Mouse (Mus musculus) Patski (cell line): ENCODE data around the gene Pnpt1. TPM values are rescaled to one million over a fixed set of nuclear protein-coding genes. Genes with fewer than 3 reads are reported as not detected.

Source experiments
- ATAC-seq: fragments of 100-300 bp; one replicate; pipeline ENCODE4 v1.8.0; 2021
- CTCF ChIA-PET: fragments of 350-600 bp; sonication (Branson Sonifier 250); formaldehyde crosslinking; loops from one replicate; lab custom pipeline; 2022; ENCODE audit warnings: inconsistent platforms; lab: Charles Lee
- POLR2A ChIA-PET: fragments of 350-600 bp; sonication (Branson Sonifier 250); formaldehyde crosslinking; loops from one replicate; lab custom pipeline; 2022; ENCODE audit warnings: antibody characterized with exemption, inconsistent platforms; lab: Charles Lee
- DNase-seq: peaks from one replicate; pipeline ENCODE4 v3.0.0-alpha.2; 2011; ENCODE audit warnings: low read depth, low spot score
- H3K27me3 ChIP-seq: fragments of 371-371 bp; one replicate; pipeline ENCODE4 v1.5.1; 2021
- CTCF ChIP-seq: fragments of 100-300 bp; IDR thresholded peaks from one replicate; pipeline ENCODE4 v1.5.1; 2021
- in situ Hi-C: fragments of 300-500 bp; cut with MboI; formaldehyde crosslinking; loops from 3 replicates; pipeline ENCODE4 v1.11.1; 2018; ENCODE audit warnings: low pct_unique_long_range_greater_than_20kb, mixed read lengths
- polyA plus RNA-seq: library from polyadenylated mRNA; unstranded; gene quantifications from one replicate; pipeline ENCODE4 v1.2.3, GENCODE M21; 2021

Pnpt1 gene
- 75.9 TPM for polyA plus RNA-seq

DNA sequence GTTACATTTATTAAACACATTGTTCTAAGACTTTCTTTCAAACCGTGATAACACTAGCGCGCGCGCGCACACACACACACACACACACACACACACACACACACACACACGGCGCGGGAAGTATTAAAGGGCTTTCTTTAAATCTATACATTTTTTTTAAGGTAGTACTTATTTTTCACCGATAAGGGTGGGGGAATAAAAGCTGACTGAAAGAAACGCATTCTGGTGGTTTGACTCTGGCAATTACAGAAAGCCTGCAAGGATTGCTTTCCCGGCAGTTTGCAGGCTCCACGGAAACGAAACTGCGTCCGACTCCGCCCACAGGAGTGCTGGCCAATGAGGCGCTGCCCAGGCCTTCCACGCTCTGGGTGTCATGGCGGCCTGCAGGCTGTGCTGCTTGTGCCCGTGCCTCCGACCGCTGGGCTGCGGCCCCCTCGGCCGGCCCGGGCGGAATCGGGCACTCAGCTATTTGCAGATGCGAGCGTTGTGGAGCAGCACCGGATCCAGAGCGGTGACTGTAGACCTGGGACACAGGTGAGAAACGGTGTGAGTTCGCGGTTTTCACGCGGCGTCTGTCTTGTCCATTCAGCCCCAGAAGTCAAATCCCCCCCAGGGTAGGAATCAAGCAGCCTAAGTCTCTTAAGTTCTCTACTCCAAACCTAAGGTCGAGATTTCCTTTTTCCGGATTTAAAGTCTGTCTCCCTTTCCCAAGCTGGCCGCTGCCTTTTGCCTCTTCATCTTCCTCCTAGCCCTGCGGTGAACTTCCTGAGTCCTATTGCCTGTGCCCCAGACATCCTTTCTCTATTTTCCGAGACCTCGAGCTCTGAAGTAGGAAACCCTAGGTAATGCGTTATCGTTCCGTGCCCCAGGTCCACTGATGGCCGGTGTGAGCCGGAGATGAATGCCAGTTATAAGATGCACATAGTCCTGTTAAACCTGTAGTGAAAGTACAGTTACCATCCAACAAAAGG lies at the start of gene Pnpt1:
Gene Pnpt1, plus strand, starts transcription at position 360 of the 971 bp plus-strand sequence.
- DNase-seq: peak; percentile 61
- no peak for TF ChIP-seq CTCF
- POLR2A ChIA-PET: interaction anchor here (0.6 to 1.6 kb wide), 3 partner anchors 14 to 179 kb away, joined by 3 to 5 read pairs (median 3); no protein-coding TSS in a partner anchor
- ATAC-seq: peak; percentile 100
- CTCF ChIA-PET: interaction anchor here (0.9 kb wide), 1 partner anchor 174 kb away, joined by 3 read pairs; no protein-coding TSS in a partner anchor
- no peaks in the 10 kb centered on the region for H3K27me3 ChIP-seq
- in situ Hi-C loops: no loop called here

DNA sequence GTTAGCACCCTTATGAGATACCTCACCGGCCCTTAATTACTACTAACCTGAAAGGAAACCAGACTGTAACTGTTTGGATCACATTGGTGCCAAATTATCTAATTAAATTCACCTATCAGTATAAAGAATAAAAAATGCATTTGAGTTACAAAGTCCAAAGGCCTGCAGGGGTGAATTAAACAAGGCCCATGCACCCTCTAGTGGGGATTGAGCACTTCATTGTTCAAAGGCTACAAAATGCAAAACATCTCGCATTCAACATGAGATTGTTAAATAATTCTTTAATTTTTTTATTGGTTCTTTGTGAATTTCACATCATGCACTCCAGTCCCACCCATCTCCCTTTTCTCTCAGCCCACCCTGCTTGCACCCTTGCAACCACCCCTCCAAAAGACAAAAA lies 38.1 kb upstream of the Pnpt1 start:
- ATAC-seq: no peak
- in situ Hi-C loops: no loop called here
- ChIA-PET CTCF (no interaction called here), POLR2A (no interaction called here)
- TF ChIP-seq CTCF: peak; percentile 59
- no peak for DNase-seq
- peaks cover 4% of the 10 kb centered on the region for H3K27me3 ChIP-seq

GRCm38 (mm10) chr11:29098926-29099325 lies 31.6 kb upstream of the Pnpt1 start:
- no peak for ATAC-seq
- in situ Hi-C loops: no loop called here
- no peak for DNase-seq
- H3K27me3 ChIP-seq: peaks cover 24% of the 10 kb centered on the region
- ChIA-PET POLR2A (no interaction called here), CTCF (no interaction called here)
- no peak for TF ChIP-seq CTCF

DNA sequence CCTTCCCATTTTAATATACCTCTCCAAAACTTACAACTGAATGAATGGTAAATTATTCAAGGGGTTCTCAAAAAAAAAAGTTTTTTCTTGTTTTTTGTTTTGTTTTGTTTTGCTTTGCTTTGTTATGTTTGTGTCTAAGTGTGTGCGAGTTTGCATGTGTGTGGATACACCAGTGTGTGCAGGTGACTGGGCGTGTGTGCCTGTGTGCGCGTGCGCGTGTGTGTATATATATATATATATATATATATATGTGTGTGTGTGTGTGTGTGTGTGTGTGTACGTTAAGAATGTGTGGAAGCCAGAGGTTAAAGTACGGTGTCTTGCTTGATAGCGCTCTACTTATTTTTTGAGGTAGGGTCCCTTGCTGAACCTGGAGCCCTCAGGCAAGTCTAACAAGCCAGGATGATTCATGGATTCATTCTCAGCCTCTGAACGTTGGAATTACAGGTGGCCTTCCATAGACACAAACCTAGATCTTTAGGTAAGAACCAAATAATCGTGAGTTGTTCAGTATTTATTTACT lies 621 bp upstream of the Pnpt1 start:
- CTCF ChIA-PET: no interaction called here
- POLR2A ChIA-PET: interaction anchor here (1.6 kb wide), 1 partner anchor 42 kb away, joined by 5 read pairs; no protein-coding TSS in a partner anchor

GRCm38 (mm10) chr11:29140671-29141070 lies 10.1 kb downstream of the Pnpt1 start:
- ATAC-seq: no peak
- ChIA-PET POLR2A (no interaction called here), CTCF (no interaction called here)
- in situ Hi-C loops: no loop called here
- no peak for DNase-seq
- TF ChIP-seq CTCF: no peak
- no peaks in the 10 kb centered on the region for H3K27me3 ChIP-seq

More for the DNA sequence above, 621 bp upstream of the Pnpt1 start:
- in situ Hi-C loops: no loop called here
- DNase-seq (peak; percentile 22), ATAC-seq (no peak)
- no peaks in the 10 kb centered on the region for H3K27me3 ChIP-seq
- TF ChIP-seq CTCF: no peak

DNA sequence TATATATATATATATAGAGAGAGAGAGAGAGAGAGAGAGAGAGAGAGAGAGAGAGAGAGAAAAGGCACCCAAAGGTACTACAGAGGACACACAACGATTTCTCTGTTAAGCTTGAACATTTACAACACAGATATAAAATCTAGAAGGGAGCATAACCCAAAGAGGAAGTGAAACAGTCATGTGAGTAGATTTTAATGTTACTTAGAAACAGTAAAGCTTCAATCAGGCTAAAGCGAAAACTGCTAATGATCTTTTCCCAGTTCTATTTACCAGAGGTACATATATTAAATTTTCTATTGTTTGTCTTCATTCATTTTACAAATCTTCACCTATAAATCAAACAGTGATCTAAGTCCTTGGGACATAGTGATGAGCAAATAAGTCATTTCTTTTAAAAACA lies 18.4 kb downstream of the Pnpt1 start:
- CTCF ChIA-PET: interaction anchor here (1.4 kb wide), 1 partner anchor 14 kb away, joined by 5 read pairs; no protein-coding TSS in a partner anchor
- no peak for DNase-seq
- H3K27me3 ChIP-seq: no peaks in the 10 kb centered on the region
- no peak for TF ChIP-seq CTCF
- ATAC-seq: no peak
- POLR2A ChIA-PET: no interaction called here
- in situ Hi-C loops: no loop called here

GRCm38 (mm10) chr11:29163569-29163968 lies 33.0 kb downstream of the Pnpt1 start:
- in situ Hi-C loops: no loop called here
- no peaks in the 10 kb centered on the region for H3K27me3 ChIP-seq
- ChIA-PET CTCF (interaction anchor here (1.2 to 1.3 kb wide), 2 partner anchors 12 to 20 kb away, joined by 3 to 4 read pairs; no protein-coding TSS in a partner anchor), POLR2A (no interaction called here)
- DNase-seq: no peak
- TF ChIP-seq CTCF: no peak
- ATAC-seq: no peak

DNA sequence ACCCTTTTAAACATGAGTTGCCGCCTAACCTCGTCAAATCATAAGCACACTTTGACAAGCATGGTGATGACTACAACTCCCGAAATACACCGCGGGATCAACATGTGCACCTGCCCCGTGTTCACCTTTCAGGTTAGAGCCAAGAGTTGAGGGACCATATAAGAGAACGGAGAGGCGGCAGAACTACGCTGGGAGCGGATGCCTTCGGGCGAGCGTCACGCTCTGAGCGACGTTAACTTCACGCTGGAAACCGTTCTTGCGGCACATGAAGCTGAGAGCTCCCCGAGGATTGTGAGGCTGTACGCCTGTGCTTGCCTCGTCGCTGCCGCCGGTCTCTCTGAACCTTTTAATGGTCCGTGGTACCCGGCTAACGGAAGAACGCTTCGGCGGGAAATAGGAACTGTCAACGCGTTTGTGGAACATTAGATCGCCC lies 41.4 kb downstream of the Pnpt1 start:
- no peaks in the 10 kb centered on the region for H3K27me3 ChIP-seq
- peak; percentile 17 for ATAC-seq
- CTCF ChIA-PET: no interaction called here
- DNase-seq: peak; percentile 6
- in situ Hi-C loops: no loop called here
- POLR2A ChIA-PET: interaction anchor here (1.2 kb wide), 2 partner anchors 25 to 41 kb away, joined by 3 to 5 read pairs; partner anchors contain the start of gene Pnpt1
- no peak for TF ChIP-seq CTCF

GRCm38 (mm10) chr11:29172563-29173124 lies 42.1 kb downstream of the Pnpt1 start, which contains the start of gene Ppp4r3b:
Ppp4r3b (plus strand) TSS chr11:29172890.
- ChIA-PET POLR2A (interaction anchor here (0.6 to 1.2 kb wide), 2 partner anchors 22 to 26 kb away, joined by 3 read pairs; no protein-coding TSS in a partner anchor), CTCF (interaction anchor here (1.4 kb wide), 1 partner anchor 11 kb away, joined by 3 read pairs; no protein-coding TSS in a partner anchor)
- DNase-seq: peak; percentile 87
- H3K27me3 ChIP-seq: no peaks in the 10 kb centered on the region
- TF ChIP-seq CTCF: no peak
- in situ Hi-C loops: no loop called here
- ATAC-seq: peak; percentile 99

- ChIA-PET POLR2A (interaction anchor here (0.6 kb wide), 2 partner anchors 22 to 243 kb away, joined by 3 read pairs; no protein-coding TSS in a partner anchor), CTCF (interaction anchor here (1.4 kb wide), 1 partner anchor 12 kb away, joined by 3 read pairs; no protein-coding TSS in a partner anchor)
- TF ChIP-seq CTCF: no peak
- ATAC-seq (peak; percentile 82), DNase-seq (peak; percentile 10)
- in situ Hi-C loops: no loop called here
- no peaks in the 10 kb centered on the region for H3K27me3 ChIP-seq
These were observed 42.6 kb downstream of the Pnpt1 start for GRCm38 (mm10) chr11:29173125-29173631.
